17 mouse cellular contexts compared by ENCODE assay signal in the genomic region with DNA sequence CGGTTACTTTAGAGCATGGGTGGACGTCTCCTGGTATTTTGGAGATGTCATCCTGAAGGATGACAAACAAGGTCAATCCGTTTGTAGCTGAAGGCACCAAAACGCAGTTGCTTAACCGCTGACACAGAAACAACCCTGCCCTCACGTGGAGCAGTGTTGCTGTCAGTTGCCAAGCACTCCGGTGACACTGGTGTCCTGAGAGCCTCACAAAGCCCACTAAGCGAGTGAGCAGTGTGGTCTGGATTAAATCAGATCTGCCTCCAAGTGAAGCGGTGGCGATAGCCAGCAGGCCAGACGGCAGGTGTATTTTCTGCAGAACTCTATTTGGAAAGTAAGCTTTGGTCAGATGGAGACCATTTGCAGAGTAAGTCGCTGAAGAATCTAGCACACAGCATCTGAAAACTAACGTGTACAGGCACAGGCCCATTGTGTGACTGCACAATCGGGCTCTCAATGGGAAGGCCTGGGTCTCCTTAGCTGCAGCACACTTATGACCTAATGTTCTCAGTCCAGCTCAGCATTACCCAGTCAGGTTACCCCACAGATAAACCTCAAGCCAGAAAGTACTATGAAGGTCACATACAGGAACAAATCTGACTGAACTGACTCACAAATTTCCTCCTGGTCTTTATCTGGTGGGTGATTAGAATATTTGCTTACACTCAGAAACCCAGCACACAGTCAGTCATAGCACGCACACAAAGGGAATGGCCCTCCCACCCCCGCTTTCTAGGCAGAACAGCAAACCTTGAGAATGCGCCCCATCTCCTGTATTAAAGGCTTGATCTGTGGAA. TPM values are rescaled to one million over a fixed set of nuclear protein-coding genes. Genes with fewer than 3 reads are reported as not detected.
DNase-seq lines count a peak whose midpoint lies in the region; ATAC-seq and TF ChIP-seq lines count a peak whose summit lies in the region.
"Had no signal": no experiment of that assay in that cellular context is flagged by ENCODE, and none has a peak within 500 bp of the region (broad histone marks: within the 10 kb centered on the region; RNA-seq: fewer than 3 reads in every experiment).

No protein-coding gene starts in this region.

- H3K9ac ChIP-seq in embryonic facial prominence, embryonic 14.5 days (ENCODE audit: low read depth, low read length), result no peak overlapping the region
- no peak overlapping the region; the same call in 1 of the 2 replicates for H3K9ac ChIP-seq in heart, embryonic 16.5 days (ENCODE audit: low read length)
- H3K9ac ChIP-seq in liver, postnatal 0 days (replicated peaks), result no peak overlapping the region
- H3K9ac ChIP-seq: forebrain, embryonic 15.5 days; kidney, embryonic 15.5 days; limb, embryonic 15.5 days; lung, embryonic 14.5 days; midbrain, embryonic 12.5 days had no signal

- TF ChIP-seq CTCF in liver, postnatal 0 days (IDR thresholded peaks at IDR 0.05; ENCODE audit: low read depth), result no peak

- peaks cover 27% of the 10 kb centered on the region for H3K4me1 ChIP-seq in embryonic facial prominence, embryonic 14.5 days (ENCODE audit: control insufficient read depth, insufficient read depth, low read length)
- peaks cover 24% of the 10 kb centered on the region for H3K4me1 ChIP-seq in embryonic facial prominence, embryonic 10.5 days
- H3K4me1 ChIP-seq in heart, embryonic 16.5 days (ENCODE audit: control insufficient read depth, insufficient read depth, low read length), result peaks cover 10% of the 10 kb centered on the region
- no peaks in the 10 kb centered on the region for H3K4me1 ChIP-seq in liver, postnatal 0 days (ENCODE audit: insufficient read depth)
- H3K4me1 ChIP-seq: forebrain, embryonic 15.5 days had no signal

- H3K4me2 ChIP-seq in embryonic facial prominence, embryonic 14.5 days (ENCODE audit: low read depth, low read length), result no peak overlapping the region
- no peak overlapping the region; the same call in 1 of the 2 replicates for H3K4me2 ChIP-seq in heart, embryonic 16.5 days (ENCODE audit: low read depth, low read length)
- H3K4me2 ChIP-seq in liver, postnatal 0 days (ENCODE audit: low read depth, low read length), result no peak overlapping the region
- H3K4me2 ChIP-seq: forebrain, embryonic 15.5 days; kidney, embryonic 15.5 days; limb, embryonic 15.5 days; lung, embryonic 14.5 days; midbrain, embryonic 12.5 days had no signal

- no peak for ATAC-seq in embryonic facial prominence, embryonic 14.5 days (ENCODE audit: low read depth)
- 0 out of 2 replicates have a peak, but pooled peaks have one; percentile 40 for ATAC-seq in heart, embryonic 16.5 days (replicated peaks; ENCODE audit: extremely low read depth, insufficient read depth, low FRiP score)
- peak; percentile 36; the same call in 1 of the 2 replicates for ATAC-seq in liver, postnatal 0 days
- ATAC-seq: forebrain, embryonic 15.5 days had no signal

- 0 out of 2 replicates have a peak, but pooled peaks have one; percentile 36 for TF ChIP-seq EP300 in liver, postnatal 0 days (IDR thresholded peaks at IDR 0.05; ENCODE audit: low read depth)

- peak overlapping the region; percentile 21; the same call in 1 of the 2 replicates for H3K27ac ChIP-seq in embryonic facial prominence, embryonic 14.5 days (replicated peaks; ENCODE audit: low read depth, low read length)
- no peak overlapping the region for H3K27ac ChIP-seq in embryonic facial prominence, embryonic 10.5 days (replicated peaks)
- peak overlapping the region; percentile 51; the same call in 1 of the 2 replicates for H3K27ac ChIP-seq in heart, embryonic 16.5 days (ENCODE audit: low read length)
- no peak overlapping the region for H3K27ac ChIP-seq in liver, postnatal 0 days (ENCODE audit: low read depth)
- H3K27ac ChIP-seq: forebrain, embryonic 15.5 days; gastrocnemius, adult 2 months; kidney, embryonic 15.5 days; limb, embryonic 15.5 days; midbrain, embryonic 12.5 days had no signal

- no peak overlapping the region for H3K4me3 ChIP-seq in embryonic facial prominence, embryonic 14.5 days (ENCODE audit: low read depth, low read length)
- no peak overlapping the region for H3K4me3 ChIP-seq in embryonic facial prominence, embryonic 10.5 days
- no peak overlapping the region for H3K4me3 ChIP-seq in heart, embryonic 16.5 days (ENCODE audit: low read length)
- no peak overlapping the region for H3K4me3 ChIP-seq in liver, postnatal 0 days (ENCODE audit: low read depth, low read length)
- H3K4me3 ChIP-seq: erythroblast, embryonic 14.5 days; forebrain, embryonic 15.5 days; gastrocnemius, adult 2 months; kidney, embryonic 15.5 days; limb, embryonic 15.5 days; midbrain, embryonic 12.5 days had no signal

- H3K9me3 ChIP-seq in embryonic facial prominence, embryonic 14.5 days (ENCODE audit: control insufficient read depth, low read length), result no peaks in the 10 kb centered on the region
- no peaks in the 10 kb centered on the region for H3K9me3 ChIP-seq in embryonic facial prominence, embryonic 10.5 days
- peaks cover 4% of the 10 kb centered on the region; the same call in 1 of the 2 replicates for H3K9me3 ChIP-seq in heart, embryonic 16.5 days (replicated peaks; ENCODE audit: control insufficient read depth, low read length)
- H3K9me3 ChIP-seq in liver, postnatal 0 days (ENCODE audit: low read length), result no peaks in the 10 kb centered on the region
- H3K9me3 ChIP-seq: forebrain, embryonic 15.5 days; kidney, embryonic 15.5 days; limb, embryonic 15.5 days; midbrain, embryonic 12.5 days had no signal

- no peak for DNase-seq in embryonic facial prominence, embryonic 14.5 days (ENCODE audit: low spot score)
- no peak for DNase-seq in embryonic facial prominence, embryonic 10.5 days (ENCODE audit: low spot score)
- DNase-seq in heart, adult 18-20 months, result no peak
- DNase-seq in liver, postnatal 0 days, result no peak
- no peak for DNase-seq in liver
- no peak for DNase-seq in thymus, postnatal 4 days
- DNase-seq: cerebellum, postnatal 36 days; gastrocnemius, adult 2 months; lung, embryonic 14.5 days; lung, postnatal 4 days had no signal

- peaks cover 5% of the 10 kb centered on the region; the same call in 1 of the 2 replicates for H3K36me3 ChIP-seq in embryonic facial prominence, embryonic 14.5 days (ENCODE audit: control insufficient read depth, insufficient read depth, low read length)
- no peaks in the 10 kb centered on the region for H3K36me3 ChIP-seq in embryonic facial prominence, embryonic 10.5 days (replicated peaks)
- peaks cover 1% of the 10 kb centered on the region; the same call in 1 of the 2 replicates for H3K36me3 ChIP-seq in heart, embryonic 16.5 days (ENCODE audit: control insufficient read depth, insufficient read depth)
- H3K36me3 ChIP-seq in liver, postnatal 0 days (replicated peaks; ENCODE audit: insufficient read depth, low read length), result no peaks in the 10 kb centered on the region
- H3K36me3 ChIP-seq: forebrain, embryonic 15.5 days; kidney, embryonic 15.5 days; midbrain, embryonic 12.5 days had no signal

- H3K27me3 ChIP-seq in embryonic facial prominence, embryonic 14.5 days (replicated peaks; ENCODE audit: control insufficient read depth, insufficient read depth, low read length), result no peaks in the 10 kb centered on the region
- H3K27me3 ChIP-seq in embryonic facial prominence, embryonic 10.5 days (replicated peaks; ENCODE audit: low read depth, poor library complexity, severe bottlenecking), result no peaks in the 10 kb centered on the region
- no peaks in the 10 kb centered on the region for H3K27me3 ChIP-seq in heart, embryonic 16.5 days (ENCODE audit: control insufficient read depth, insufficient read depth, low read length)
- no peaks in the 10 kb centered on the region for H3K27me3 ChIP-seq in liver, postnatal 0 days (ENCODE audit: insufficient read depth, low read length)
- H3K27me3 ChIP-seq: forebrain, embryonic 15.5 days; kidney, embryonic 15.5 days; limb, embryonic 15.5 days; midbrain, embryonic 12.5 days had no signal

- WGBS in embryonic facial prominence, embryonic 14.5 days, result 65% methylated on average over 17 of the region's 17 CpGs
- WGBS in embryonic facial prominence, embryonic 10.5 days, result 78% methylated on average over 17 of the region's 17 CpGs
- 54% methylated on average over 17 of the region's 17 CpGs for whole genome bisulfite sequencing in heart, embryonic 16.5 days
- WGBS in liver, postnatal 0 days (ENCODE audit: insufficient replicate concordance), result 77% methylated on average over 17 of the region's 17 CpGs

RNA-seq across cellular contexts. Expression of a gene that starts 51.2 kb away (rescaled TPM):
- polyA plus RNA-seq in embryonic facial prominence, embryonic 14.5 days (2014; fragmentation: Nextera tagmentation; extraction: Ambion mirVana), result 160 and 181 TPM in 2 replicates
- polyA plus RNA-seq in embryonic facial prominence, embryonic 10.5 days (2016; fragmentation: Nextera tagmentation; extraction: Ambion mirVana), result 18.7 and 23.5 TPM in 2 replicates
- polyA plus RNA-seq in heart, embryonic 16.5 days (2015; fragmentation: Nextera tagmentation; extraction: Ambion mirVana), result 61.5 and 63.1 TPM in 2 replicates
- total RNA-seq in heart, adult 18-20 months (2021), result 1 to 10 TPM; 7.1 to 7.3 TPM
- polyA plus RNA-seq in liver, postnatal 0 days (2015; fragmentation: Nextera tagmentation; extraction: Ambion mirVana), result 9.9 and 10.2 TPM in 2 replicates
- total RNA-seq: granulocyte monocyte progenitor cell, adult 5-6 weeks had no signal
- polyA plus RNA-seq: erythroblast, embryonic 14.5 days had no signal

Comparison
In these comparisons a context has a peak if more than half of its experiments do, and no peak if none do; other contexts are left out.
1. H3K27ac ChIP-seq: peak in embryonic facial prominence, embryonic 14.5 days (single experiment) and heart, embryonic 16.5 days (single experiment); none in embryonic facial prominence, embryonic 10.5 days (single experiment) and liver, postnatal 0 days (single experiment).